14 mouse cellular contexts compared by ENCODE assay signal in genomic region chr8:10875170-10875569, GRCm38 (mm10).
"Had no signal": no experiment of that assay in that cellular context is flagged by ENCODE, and none has a peak within 500 bp of the region (broad histone marks: within the 10 kb centered on the region; RNA-seq: fewer than 3 reads in every experiment).

No protein-coding gene starts in this region.

- H3K27ac ChIP-seq: left cerebral cortex, adult 2 months; limb, embryonic 10.5 days; liver, embryonic 15.5 days; stomach, embryonic 15.5 days had no signal

- H3K4me2 ChIP-seq: liver, embryonic 11.5 days; liver, embryonic 15.5 days; stomach, embryonic 15.5 days had no signal

- H3K36me3 ChIP-seq: limb, embryonic 10.5 days; liver, embryonic 15.5 days; stomach, embryonic 15.5 days had no signal

- H3K4me3 ChIP-seq: left cerebral cortex, adult 2 months; limb, embryonic 10.5 days; liver, embryonic 15.5 days; stomach, embryonic 15.5 days had no signal

- H3K9ac ChIP-seq: liver, embryonic 15.5 days; stomach, embryonic 15.5 days had no signal

- H3K4me1 ChIP-seq: limb, embryonic 10.5 days; stomach, embryonic 15.5 days had no signal

- ATAC-seq: lung, postnatal 0 days; midbrain, embryonic 16.5 days had no signal

- H3K27me3 ChIP-seq: stomach, embryonic 15.5 days had no signal

- DNase-seq: kidney, postnatal 10 days; kidney, postnatal 4 days; lung, adult 2 months; lung, postnatal 36 days; right cerebral cortex, postnatal 14 days; thymus, adult 2 months; thymus, postnatal 25 days had no signal

- H3K9me3 ChIP-seq: limb, embryonic 10.5 days; liver, embryonic 15.5 days; stomach, embryonic 15.5 days had no signal
